Mouse (Mus musculus) lung, postnatal 0 days (tissue): Measurements from ENCODE around the gene Sorbs2. TPM values are rescaled to one million over a fixed set of nuclear protein-coding genes. Genes with fewer than 3 reads are reported as not detected.
A peak's percentile ranks its signal among the peaks of the same experiment; 100 is the strongest.

Experiments used
- ATAC-seq: fragments of 200-750 bp; cut with Nextera tagmentation; 2 replicates; pipeline ENCODE4 v1.8.0; 2017; ENCODE audit warnings: moderate library complexity
- DNase-seq: peaks from one replicate; pipeline ENCODE4 v3.0.0-alpha.2; 2016; ENCODE audit warnings: low spot score
- H3K27ac ChIP-seq: fragments of 300-500 bp; sonication (generic); 2 replicates; pipeline ENCODE4 v1.5.1; 2014; ENCODE audit warnings: antibody characterized with exemption, mild to moderate bottlenecking, low read length, mixed read lengths
- H3K27me3 ChIP-seq: fragments of 300-500 bp; sonication (generic); replicated peaks from 2 replicates; pipeline ENCODE4 v1.6.1; 2014; ENCODE audit warnings: low read length, mixed read lengths; ENCODE audit not compliant: insufficient read depth
- H3K36me3 ChIP-seq: fragments of 300-500 bp; sonication (generic); 2 replicates; pipeline ENCODE4 v1.6.1; 2014; ENCODE audit warnings: low read length, mixed read lengths; ENCODE audit not compliant: insufficient read depth
- H3K4me1 ChIP-seq: fragments of 300-500 bp; sonication (generic); 2 replicates; pipeline ENCODE4 v1.6.1; 2014; ENCODE audit warnings: antibody characterized with exemption, low read depth, low read length, mixed read lengths; ENCODE audit not compliant: insufficient read depth
- H3K4me2 ChIP-seq: fragments of 300-500 bp; sonication (generic); replicated peaks from 2 replicates; pipeline ENCODE4 v1.6.1; 2014; ENCODE audit warnings: low read depth, mild to moderate bottlenecking, low read length, moderate library complexity, mixed read lengths
- H3K4me3 ChIP-seq: fragments of 300-500 bp; sonication (generic); 2 replicates; pipeline ENCODE4 v1.5.1; 2014; ENCODE audit warnings: low read depth, low read length
- H3K9ac ChIP-seq: fragments of 300-500 bp; sonication (generic); replicated peaks from 2 replicates; pipeline ENCODE4 v1.6.1; 2014; ENCODE audit warnings: low read depth, mild to moderate bottlenecking
- H3K9me3 ChIP-seq: fragments of 300-500 bp; sonication (generic); 2 replicates; pipeline ENCODE4 v1.6.1; 2016; ENCODE audit warnings: low read length, mixed read lengths
- CTCF ChIP-seq: IDR thresholded peaks from 2 replicates; pipeline ENCODE4 v1.5.1; 2016; ENCODE audit warnings: antibody characterized with exemption, mild to moderate bottlenecking
- EP300 ChIP-seq: IDR thresholded peaks from 2 replicates; pipeline ENCODE4 v1.6.1; 2016; ENCODE audit warnings: antibody characterized with exemption, mild to moderate bottlenecking, control low read depth
- WGBS: fragments of 180-500 bp; shearing (Covaris S2); extraction: QIAGEN DNeasy Blood & Tissue Kit; methylation state at CpG from one replicate; pipeline ENCODE4 v1.1.7; 2014; 5-methylcytosine and 5-hydroxymethylcytosine counted together
- polyA plus RNA-seq: library from polyadenylated mRNA; unstranded; fragments of >200 nt; fragmentation: Nextera tagmentation; extraction: Ambion mirVana; gene quantifications from 2 replicates; pipeline ENCODE4 v1.2.1, GENCODE M21; 2015

Gene Sorbs2
- polyA plus RNA-seq, 1 experiment from 2014 or later: 7.0 TPM

DNA sequence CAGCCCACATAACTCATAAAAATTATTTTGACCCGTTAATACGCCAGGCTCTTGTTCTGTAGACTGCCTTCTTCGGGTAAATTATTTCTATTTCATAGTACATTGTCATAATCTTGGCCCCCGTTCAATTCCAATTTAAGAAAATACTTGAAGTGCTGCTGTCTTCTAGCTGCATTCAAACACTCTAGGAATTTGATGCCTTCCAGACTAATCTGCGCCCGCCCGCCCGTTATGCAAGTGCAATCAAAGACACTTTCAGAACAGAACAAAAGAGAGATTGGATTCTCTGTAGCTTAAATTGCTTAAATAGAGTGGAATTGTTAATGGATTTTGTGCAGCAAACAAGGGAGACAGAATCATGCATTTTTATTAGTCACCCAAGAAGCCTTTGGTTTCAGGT lies 226.5 kb downstream of the Sorbs2 start:
- DNase-seq: no peak
- no peak overlapping the region for H3K4me3 ChIP-seq
- ATAC-seq: no peak
- no peaks in the 10 kb centered on the region for H3K27me3 ChIP-seq
- H3K9me3 ChIP-seq: no peaks in the 10 kb centered on the region
- H3K4me1 ChIP-seq: no peaks in the 10 kb centered on the region
- WGBS: 76% methylated on average over 8 of the region's 8 CpGs
- H3K36me3 ChIP-seq: no peaks in the 10 kb centered on the region
- H3K4me2 ChIP-seq: no peak overlapping the region
- TF ChIP-seq CTCF: no peak
- TF ChIP-seq EP300: no peak
- H3K27ac ChIP-seq: no peak overlapping the region
- no peak overlapping the region for H3K9ac ChIP-seq

- no peak overlapping the region for H3K27ac ChIP-seq
- H3K9me3 ChIP-seq: no peaks in the 10 kb centered on the region
- DNase-seq (no peak), ATAC-seq (no peak)
- 87% methylated on average over 2 of the region's 2 CpGs for WGBS
- TF ChIP-seq CTCF: no peak
- no peak for TF ChIP-seq EP300
- H3K4me2 ChIP-seq: no peak overlapping the region
- no peaks in the 10 kb centered on the region for H3K27me3 ChIP-seq
- no peak overlapping the region for H3K9ac ChIP-seq
- no peak overlapping the region for H3K4me3 ChIP-seq
- no peaks in the 10 kb centered on the region for H3K36me3 ChIP-seq
- no peaks in the 10 kb centered on the region for H3K4me1 ChIP-seq
Measured at GRCm38 (mm10) chr8:45737266-45737665, 229.7 kb downstream of the Sorbs2 start.

DNA sequence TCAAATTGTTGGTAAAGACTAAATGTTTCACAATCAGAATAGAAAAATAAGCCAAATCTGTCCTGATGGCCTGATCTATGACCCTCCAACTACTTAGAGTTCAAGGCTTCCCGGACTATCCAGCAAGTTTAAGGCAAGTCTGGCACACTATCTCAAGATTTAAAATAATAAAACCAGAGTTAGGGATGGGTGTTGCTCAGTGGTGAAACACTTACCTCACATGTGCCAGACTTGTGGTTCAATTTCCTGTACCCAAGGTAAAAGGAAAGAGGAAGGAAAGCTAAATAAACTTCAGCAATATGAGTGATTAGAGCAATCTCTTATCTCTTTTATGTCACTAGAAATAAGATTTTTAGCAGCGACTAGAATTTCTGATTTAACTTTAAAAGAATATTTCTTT lies 235.7 kb downstream of the Sorbs2 start:
- H3K9me3 ChIP-seq: no peaks in the 10 kb centered on the region
- H3K27ac ChIP-seq: no peak overlapping the region
- H3K9ac ChIP-seq: no peak overlapping the region
- no peak overlapping the region for H3K4me3 ChIP-seq
- H3K4me1 ChIP-seq: no peaks in the 10 kb centered on the region
- no peaks in the 10 kb centered on the region for H3K27me3 ChIP-seq
- no peak for DNase-seq
- TF ChIP-seq CTCF: no peak
- TF ChIP-seq EP300: no peak
- WGBS: 52% methylated on average over 2 of the region's 2 CpGs
- no peak for ATAC-seq
- H3K36me3 ChIP-seq: no peaks in the 10 kb centered on the region
- H3K4me2 ChIP-seq: no peak overlapping the region

- H3K4me1 ChIP-seq: no peaks in the 10 kb centered on the region
- DNase-seq (no peak), ATAC-seq (no peak)
- H3K9ac ChIP-seq: no peak overlapping the region
- H3K27ac ChIP-seq: no peak overlapping the region
- H3K36me3 ChIP-seq: no peaks in the 10 kb centered on the region
- no peak overlapping the region for H3K4me2 ChIP-seq
- H3K9me3 ChIP-seq: no peaks in the 10 kb centered on the region
- no peak for TF ChIP-seq CTCF
- no peak for TF ChIP-seq EP300
- no peaks in the 10 kb centered on the region for H3K27me3 ChIP-seq
- no peak overlapping the region for H3K4me3 ChIP-seq
Measured at GRCm38 (mm10) chr8:45743739-45744138, 236.2 kb downstream of the Sorbs2 start.

DNA sequence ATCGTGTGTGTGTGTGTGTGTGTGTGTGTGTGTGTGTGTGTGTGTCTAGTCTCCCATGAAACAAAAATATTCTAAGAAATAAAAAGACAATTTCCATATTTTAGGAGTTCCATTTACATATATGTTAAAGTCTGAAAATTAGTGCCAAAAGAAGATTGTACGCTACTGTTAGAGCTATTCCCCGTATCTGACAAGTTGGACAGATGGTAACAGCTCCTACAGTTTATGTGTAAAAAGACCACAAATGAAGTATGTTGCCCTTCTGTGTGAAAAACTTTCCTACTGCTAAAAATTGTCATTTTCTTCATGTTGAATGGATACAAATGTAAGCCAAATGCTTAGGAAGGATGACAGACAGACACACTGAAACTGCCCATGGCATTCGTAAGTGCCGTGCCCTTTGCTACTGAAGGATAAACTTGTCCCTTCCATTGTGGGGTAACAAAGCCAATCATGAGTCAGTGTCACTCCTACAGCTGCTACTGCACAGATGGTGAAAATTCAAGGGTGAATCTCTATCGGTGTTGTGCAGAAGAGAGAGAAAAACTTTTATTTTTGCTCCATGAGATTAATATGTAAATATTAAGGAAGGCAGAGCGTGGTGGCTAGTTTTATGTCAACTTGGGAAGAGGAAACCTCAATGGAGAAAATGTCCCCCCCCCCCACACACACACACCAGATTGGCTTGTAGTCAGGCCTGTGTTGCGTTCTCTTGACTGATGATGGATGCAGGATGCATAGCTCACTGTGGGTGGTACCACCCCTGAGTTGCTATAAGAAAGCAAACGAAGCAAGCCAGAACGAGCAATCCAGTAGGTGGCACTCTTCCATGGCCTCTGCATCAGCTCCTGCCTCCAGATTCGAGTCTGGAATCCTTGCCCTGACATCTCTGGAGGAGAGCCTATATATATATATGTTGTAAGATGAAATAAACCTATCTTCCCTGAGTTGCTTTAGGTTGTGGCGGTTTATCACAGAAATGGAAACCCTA lies 244.2 kb downstream of the Sorbs2 start:
- no peaks in the 10 kb centered on the region for H3K4me1 ChIP-seq
- H3K36me3 ChIP-seq: no peaks in the 10 kb centered on the region
- no peak overlapping the region for H3K27ac ChIP-seq
- no peak for ATAC-seq
- TF ChIP-seq CTCF (peak; percentile 42), EP300 (no peak)
- H3K4me2 ChIP-seq: no peak overlapping the region
- H3K9ac ChIP-seq: no peak overlapping the region
- no peaks in the 10 kb centered on the region for H3K27me3 ChIP-seq
- 71% methylated on average over 12 of the region's 12 CpGs for WGBS
- no peak overlapping the region for H3K4me3 ChIP-seq
- no peaks in the 10 kb centered on the region for H3K9me3 ChIP-seq
- DNase-seq: no peak

GRCm38 (mm10) chr8:45755482-45755881 lies 247.9 kb downstream of the Sorbs2 start:
- WGBS: 86% methylated on average over 9 of the region's 9 CpGs
- DNase-seq: no peak
- no peak overlapping the region for H3K9ac ChIP-seq
- no peak overlapping the region for H3K4me2 ChIP-seq
- no peaks in the 10 kb centered on the region for H3K36me3 ChIP-seq
- no peaks in the 10 kb centered on the region for H3K4me1 ChIP-seq
- no peak for ATAC-seq
- H3K9me3 ChIP-seq: no peaks in the 10 kb centered on the region
- H3K27me3 ChIP-seq: no peaks in the 10 kb centered on the region
- H3K4me3 ChIP-seq: no peak overlapping the region
- TF ChIP-seq EP300: no peak
- no peak for TF ChIP-seq CTCF
- H3K27ac ChIP-seq: no peak overlapping the region
